Mouse (Mus musculus) layer of hippocampus, postnatal 14 days (tissue): ENCODE data around the gene Cnrip1. TPM values are rescaled to one million over a fixed set of nuclear protein-coding genes. Genes with fewer than 3 reads are reported as not detected.

Source experiments
- DNase-seq, 2 experiments: peaks; one replicate each; pipeline ENCODE4 v3.0.0; 2021 to 2022; ENCODE audit warnings: low spot score in 2 of 2, mixed read lengths in 1 of 2
- total RNA-seq, 2 experiments: library from RNA; stranded (reverse); gene quantifications; 2 replicates each; pipeline ENCODE4 v1.2.3; 2021

Cnrip1 gene
- total RNA-seq, 2 experiments from 2014 or later, result 150 to 151 TPM

- DNase-seq, result peak; percentile 45 to 83
Measured at GRCm38 (mm10) chr11:17106936-17107335, 55.5 kb downstream of the Cnrip1 start.

- DNase-seq, result peak in 1 of 2 experiments; percentile 25
Measured at GRCm38 (mm10) chr11:17107359-17107758, 56.0 kb downstream of the Cnrip1 start.

- peak; percentile 20 to 71 for DNase-seq
Measured at GRCm38 (mm10) chr11:17112419-17113090, 61.2 kb downstream of the Cnrip1 start.

- DNase-seq, result no peak
Measured at GRCm38 (mm10) chr11:17126418-17126817, 75.0 kb downstream of the Cnrip1 start.

Other genes with a start within 250 kb of the Cnrip1 start
- gene Fbxo48, start 100.2 kb upstream of the Cnrip1 start, total RNA-seq, result 1 to 10 TPM in 1 of 2 experiments, under 1 TPM in 1; 0.57 to 1.3 TPM
- gene Plek, start 795 bp downstream of the Cnrip1 start, total RNA-seq, result 1 to 10 TPM; 3.8 to 4.9 TPM
- 100 to 1,000 TPM; 681 to 736 TPM for gene Ppp3r1, start 107.7 kb downstream of the Cnrip1 start, total RNA-seq
- 1 to 10 TPM; 6.7 to 9.2 TPM for gene Wdr92, start 130.5 kb downstream of the Cnrip1 start, total RNA-seq
- 10 to 100 TPM; 26.1 to 31.7 TPM for gene Pno1, start 160.0 kb downstream of the Cnrip1 start, total RNA-seq
- gene C1d, start 206.0 kb downstream of the Cnrip1 start, total RNA-seq, result 10 to 100 TPM; 55.3 to 63.3 TPM